ENCODE assay signal across 22 mouse cellular contexts in the genomic region with DNA sequence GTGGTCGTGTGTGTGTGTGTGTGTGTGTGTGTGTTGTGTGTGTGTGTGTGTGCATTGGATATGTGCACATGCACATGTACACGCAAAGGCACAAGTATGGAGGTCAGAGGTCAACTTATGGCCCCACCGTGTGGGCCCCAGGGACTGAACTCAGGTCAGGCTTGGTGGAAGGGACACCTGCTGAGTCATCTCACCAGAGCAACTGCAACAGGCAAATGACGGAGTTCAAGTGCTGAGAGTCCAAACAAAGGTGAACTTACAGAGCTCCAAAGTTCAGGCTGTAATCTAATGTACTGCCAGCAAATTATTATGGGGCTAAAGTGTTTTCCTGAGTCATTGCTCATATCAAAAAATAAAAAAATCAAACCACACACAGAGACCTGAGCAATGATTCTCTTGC. TPM values are rescaled to one million over a fixed set of nuclear protein-coding genes. Genes with fewer than 3 reads are reported as not detected.
DNase-seq lines count a peak whose midpoint lies in the region; ATAC-seq and TF ChIP-seq lines count a peak whose summit lies in the region.
"Had no signal": no experiment of that assay in that cellular context is flagged by ENCODE, and none has a peak within 500 bp of the region (broad histone marks: within the 10 kb centered on the region; RNA-seq: fewer than 3 reads in every experiment).

No protein-coding gene starts in this region.

- H3K27me3 ChIP-seq in liver, adult 2 months (ENCODE audit: control insufficient read depth, insufficient read depth, low read length), result no peaks in the 10 kb centered on the region
- H3K27me3 ChIP-seq in liver, embryonic 11.5 days (replicated peaks; ENCODE audit: control insufficient read depth, insufficient read depth, low read length), result no peaks in the 10 kb centered on the region
- no peaks in the 10 kb centered on the region for H3K27me3 ChIP-seq in intestine, postnatal 0 days (replicated peaks; ENCODE audit: control insufficient read depth, insufficient read depth, low read length)
- H3K27me3 ChIP-seq: CH12.LX; forebrain, embryonic 13.5 days; heart, embryonic 15.5 days; Patski had no signal

- H3K9ac ChIP-seq in liver, adult 2 months (ENCODE audit: low read depth, low read length), result no peak overlapping the region
- H3K9ac ChIP-seq in liver, embryonic 11.5 days (ENCODE audit: low read depth, low read length), result no peak overlapping the region
- no peak overlapping the region for H3K9ac ChIP-seq in intestine, postnatal 0 days (ENCODE audit: low read depth, low read length)
- H3K9ac ChIP-seq: forebrain, embryonic 13.5 days; forebrain, postnatal 0 days; heart, embryonic 15.5 days had no signal

- H3K4me3 ChIP-seq in liver, adult 2 months (ENCODE audit: insufficient read depth, low read depth, low read length), result no peak overlapping the region
- no peak overlapping the region for H3K4me3 ChIP-seq in liver, embryonic 11.5 days (ENCODE audit: low read depth, low read length)
- H3K4me3 ChIP-seq in intestine, postnatal 0 days (ENCODE audit: low read depth, low read length), result no peak overlapping the region
- H3K4me3 ChIP-seq: embryonic facial prominence, embryonic 10.5 days; forebrain, embryonic 13.5 days; heart, adult 2 months; heart, embryonic 15.5 days had no signal

- DNase-seq in kidney, adult 8-10 months, result peak; percentile 56 to 58
- no peak for DNase-seq in kidney, postnatal 10 days
- peak; percentile 84 for DNase-seq in liver, adult 2 months (ENCODE audit: extremely low read depth, low read depth, low spot score)
- no peak for DNase-seq in liver, embryonic 11.5 days (ENCODE audit: low spot score)
- peak; percentile 56 for DNase-seq in yolk sac, embryonic 10.5 days (ENCODE audit: low spot score)
- no peak for DNase-seq in cerebellum, adult 18-20 months
- DNase-seq: adrenal gland, adult 2 months; adrenal gland, postnatal 25 days; cerebellum, adult 2 months; cerebellum, postnatal 10 days; forebrain, postnatal 0 days; gastrocnemius, postnatal 14 days; heart, adult 2 months; heart, postnatal 14 days had no signal

- 38% methylated on average over 4 of the region's 4 CpGs for whole genome bisulfite sequencing in liver, adult 2 months
- WGBS in liver, embryonic 11.5 days, result 75% methylated on average over 4 of the region's 4 CpGs
- WGBS in intestine, postnatal 0 days, result 53% methylated on average over 4 of the region's 4 CpGs

- ATAC-seq in liver, embryonic 11.5 days (replicated peaks; ENCODE audit: low FRiP score), result no peak
- ATAC-seq in intestine, postnatal 0 days, result peak; percentile 86
- ATAC-seq: activated CD4-positive, CD25-positive, alpha-beta regulatory T cell, adult 4 months; forebrain, embryonic 13.5 days; forebrain, postnatal 0 days; Patski had no signal

- no peaks in the 10 kb centered on the region for H3K9me3 ChIP-seq in liver, embryonic 11.5 days (ENCODE audit: control insufficient read depth, low read length)
- no peaks in the 10 kb centered on the region for H3K9me3 ChIP-seq in intestine, postnatal 0 days (ENCODE audit: control insufficient read depth)
- H3K9me3 ChIP-seq: embryonic facial prominence, embryonic 10.5 days; forebrain, embryonic 13.5 days; heart, embryonic 15.5 days had no signal

- no peaks in the 10 kb centered on the region for H3K79me2 ChIP-seq in liver, adult 2 months (ENCODE audit: control insufficient read depth, insufficient read depth, low read length)

- no peak for TF ChIP-seq CTCF in liver, adult 2 months (IDR thresholded peaks at IDR 0.05; ENCODE audit: low read depth, low read length)
- no peak for TF ChIP-seq CTCF in intestine, postnatal 0 days (IDR thresholded peaks at IDR 0.05; ENCODE audit: low read depth)

- peak overlapping the region; percentile 72 for H3K27ac ChIP-seq in liver, adult 2 months (replicated peaks; ENCODE audit: insufficient read depth, low read depth, low read length)
- no peak overlapping the region for H3K27ac ChIP-seq in liver, embryonic 11.5 days (ENCODE audit: low read depth, low read length)
- peak overlapping the region; percentile 70 for H3K27ac ChIP-seq in intestine, postnatal 0 days (ENCODE audit: low read depth, low read length)
- H3K27ac ChIP-seq: embryonic facial prominence, embryonic 10.5 days; forebrain, embryonic 13.5 days; heart, adult 2 months; heart, embryonic 15.5 days had no signal

- peaks cover 6% of the 10 kb centered on the region for H3K36me3 ChIP-seq in liver, adult 2 months (ENCODE audit: control insufficient read depth, insufficient read depth, low read length)
- H3K36me3 ChIP-seq in liver, embryonic 11.5 days (ENCODE audit: control insufficient read depth, insufficient read depth, low read length), result peaks cover 3% of the 10 kb centered on the region; the same call in 1 of the 2 replicates
- H3K36me3 ChIP-seq in intestine, postnatal 0 days (ENCODE audit: control insufficient read depth, insufficient read depth), result peaks cover 16% of the 10 kb centered on the region

- H3K4me1 ChIP-seq in liver, adult 2 months (ENCODE audit: control insufficient read depth, insufficient read depth, low read length), result peaks cover 12% of the 10 kb centered on the region; the same call in 1 of the 2 replicates
- H3K4me1 ChIP-seq in liver, embryonic 11.5 days (replicated peaks; ENCODE audit: control insufficient read depth, insufficient read depth, low read length), result peaks cover 17% of the 10 kb centered on the region
- no peaks in the 10 kb centered on the region for H3K4me1 ChIP-seq in intestine, postnatal 0 days (replicated peaks; ENCODE audit: control insufficient read depth, insufficient read depth, low read length)
- H3K4me1 ChIP-seq: forebrain, embryonic 13.5 days; heart, embryonic 15.5 days had no signal

- no peak overlapping the region for H3K4me2 ChIP-seq in liver, embryonic 11.5 days
- no peak overlapping the region for H3K4me2 ChIP-seq in intestine, postnatal 0 days (replicated peaks; ENCODE audit: low read depth)
- H3K4me2 ChIP-seq: forebrain, embryonic 13.5 days; heart, embryonic 11.5 days; heart, embryonic 15.5 days had no signal

- no peak for TF ChIP-seq POLR2A in liver, adult 2 months (IDR thresholded peaks at IDR 0.05; ENCODE audit: extremely low read depth, insufficient read depth, low read length)

RNA-seq across cellular contexts. Expression of a gene that starts 9.1 kb away (rescaled TPM):
- total RNA-seq in liver, adult 2 months (2014; rRNA removed), result 4.1 and 5.2 TPM in 2 replicates
- 5.2 and 7.1 TPM in 2 replicates for polyA plus RNA-seq in liver, adult 2 months (2012; rRNA removed)
- 7.1 and 7.2 TPM in 2 replicates for polyA plus RNA-seq in liver, embryonic 11.5 days (2014; fragmentation: Nextera tagmentation; extraction: Ambion mirVana)
- polyA plus RNA-seq in intestine, postnatal 0 days (2015; fragmentation: Nextera tagmentation; extraction: Ambion mirVana), result 13.5 TPM in 2 replicates

RNA-seq across cellular contexts. Expression of a gene that starts 26.5 kb away (rescaled TPM):
- total RNA-seq in liver, adult 2 months (2014; rRNA removed), result 24.6 and 27.7 TPM in 2 replicates
- polyA plus RNA-seq in liver, adult 2 months (2012; rRNA removed), result 18.2 and 19.8 TPM in 2 replicates
- polyA plus RNA-seq in liver, embryonic 11.5 days (2014; fragmentation: Nextera tagmentation; extraction: Ambion mirVana), result 56.0 and 56.7 TPM in 2 replicates
- 16.5 and 19.8 TPM in 2 replicates for polyA plus RNA-seq in intestine, postnatal 0 days (2015; fragmentation: Nextera tagmentation; extraction: Ambion mirVana)

RNA-seq across cellular contexts. Expression of a gene that starts 55.4 kb away (rescaled TPM):
- total RNA-seq in liver, adult 2 months (2014; rRNA removed), result 4.1 and 4.4 TPM in 2 replicates
- polyA plus RNA-seq in liver, adult 2 months (2012; rRNA removed), result 1.2 and 1.8 TPM in 2 replicates
- polyA plus RNA-seq in liver, embryonic 11.5 days (2014; fragmentation: Nextera tagmentation; extraction: Ambion mirVana), result 102 and 120 TPM in 2 replicates
- polyA plus RNA-seq in intestine, postnatal 0 days (2015; fragmentation: Nextera tagmentation; extraction: Ambion mirVana), result 13.5 and 16.2 TPM in 2 replicates

Comparison
In these comparisons a context has a peak if more than half of its experiments do, and no peak if none do; other contexts are left out.
1. DNase-seq: peak in kidney, adult 8-10 months (2 of 2), liver, adult 2 months (single experiment) and yolk sac, embryonic 10.5 days (single experiment); none in kidney, postnatal 10 days (single experiment), liver, embryonic 11.5 days (single experiment) and cerebellum, adult 18-20 months (0 of 2).